In the genomic region with DNA sequence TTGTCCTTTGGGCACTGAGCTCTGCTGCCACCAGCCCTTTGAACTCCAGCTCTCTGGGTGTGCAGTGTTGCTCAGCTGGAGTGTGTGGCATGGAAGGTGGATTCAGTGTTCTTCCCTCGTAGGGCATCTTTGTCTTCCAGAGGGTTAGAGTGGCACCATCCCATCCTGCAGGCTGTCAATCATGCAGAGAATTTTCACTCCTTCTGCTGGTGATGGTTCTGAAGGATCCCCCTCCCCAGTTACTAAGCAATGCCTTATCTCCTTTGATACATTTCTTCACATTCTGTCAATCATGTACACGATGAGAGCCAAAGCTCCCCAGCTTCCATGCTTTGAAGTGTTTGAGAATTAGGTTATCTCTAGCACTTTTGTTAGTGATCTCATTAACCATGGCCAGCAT, we compare ENCODE assay signal across 17 mouse cellular contexts.
"Had no signal": no experiment of that assay in that cellular context is flagged by ENCODE, and none has a peak within 500 bp of the region (broad histone marks: within the 10 kb centered on the region; RNA-seq: fewer than 3 reads in every experiment).

No protein-coding gene starts in this region.

- DNase-seq: kidney, adult 8-10 months; kidney, postnatal 14 days; kidney, postnatal 4 days; liver, postnatal 0 days; lung, embryonic 14.5 days; right cerebral cortex, postnatal 4 days; thymus, adult 2 months; thymus, postnatal 14 days; thymus, postnatal 4 days had no signal

- H3K4me2 ChIP-seq: limb, embryonic 12.5 days; limb, embryonic 15.5 days; liver, embryonic 11.5 days; lung, embryonic 14.5 days; midbrain, embryonic 13.5 days had no signal

- H3K36me3 ChIP-seq: limb, embryonic 12.5 days; limb, embryonic 15.5 days; midbrain, embryonic 13.5 days had no signal

- H3K9me3 ChIP-seq: limb, embryonic 12.5 days; limb, embryonic 15.5 days; midbrain, embryonic 13.5 days had no signal

- ATAC-seq: liver, postnatal 0 days; lung, postnatal 0 days; midbrain, embryonic 13.5 days had no signal

- H3K4me3 ChIP-seq: limb, embryonic 12.5 days; limb, embryonic 15.5 days; midbrain, embryonic 13.5 days had no signal

- H3K9ac ChIP-seq: limb, embryonic 12.5 days; limb, embryonic 15.5 days; liver, embryonic 14.5 days; liver, postnatal 0 days; lung, embryonic 14.5 days; midbrain, embryonic 13.5 days had no signal

- H3K27me3 ChIP-seq: limb, embryonic 12.5 days; limb, embryonic 15.5 days; midbrain, embryonic 13.5 days had no signal

- H3K27ac ChIP-seq: limb, embryonic 12.5 days; limb, embryonic 15.5 days; liver, embryonic 14.5 days; macrophage; midbrain, embryonic 13.5 days; stomach, postnatal 0 days had no signal
